Mouse (Mus musculus) ovary, postnatal 14 days (tissue): ENCODE results near the gene Sync.

Experiments used
- DNase-seq: peaks from one replicate; pipeline ENCODE4 v3.0.0; 2022; ENCODE audit warnings: low spot score

The Sync gene

DNA sequence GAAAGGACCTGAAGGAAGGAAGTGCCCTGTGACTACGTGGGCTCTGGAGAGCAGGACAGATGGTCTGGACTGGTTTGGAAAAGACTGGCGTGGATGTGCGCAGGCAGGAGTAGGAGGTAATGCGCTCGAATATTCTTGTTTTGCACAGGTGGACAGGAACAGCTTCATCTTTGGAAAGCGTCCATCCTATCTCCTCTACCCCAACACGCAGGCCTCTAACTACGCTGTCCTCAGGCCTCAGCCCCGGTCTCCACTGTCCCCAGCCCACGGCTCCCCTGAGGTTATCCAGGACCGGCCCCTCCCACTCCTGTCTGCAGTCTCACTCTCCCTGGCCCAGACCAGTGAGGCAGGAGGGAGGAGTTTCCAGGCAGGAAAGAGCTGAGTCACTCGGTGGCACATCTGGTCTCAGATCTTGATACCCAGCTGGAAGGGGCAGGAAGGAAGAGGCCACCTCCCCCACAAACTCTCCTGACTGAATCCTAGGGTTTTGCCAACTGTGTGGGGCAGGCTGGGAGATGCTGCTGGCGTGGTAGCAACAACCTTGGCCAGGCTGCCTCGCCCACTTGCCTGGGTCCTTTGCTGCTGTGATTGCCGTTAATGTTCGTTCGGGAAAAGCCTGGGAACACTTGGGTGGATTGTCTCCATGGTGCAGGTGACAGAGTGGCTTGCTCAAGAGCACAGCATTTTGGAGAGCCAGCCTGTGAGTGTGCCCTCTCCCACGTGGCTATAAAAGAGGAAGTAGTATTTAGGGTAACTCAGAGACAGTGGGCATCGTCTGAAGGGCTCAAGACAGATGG lies 24.0 kb upstream of the Sync start:
- DNase-seq: no peak

DNA sequence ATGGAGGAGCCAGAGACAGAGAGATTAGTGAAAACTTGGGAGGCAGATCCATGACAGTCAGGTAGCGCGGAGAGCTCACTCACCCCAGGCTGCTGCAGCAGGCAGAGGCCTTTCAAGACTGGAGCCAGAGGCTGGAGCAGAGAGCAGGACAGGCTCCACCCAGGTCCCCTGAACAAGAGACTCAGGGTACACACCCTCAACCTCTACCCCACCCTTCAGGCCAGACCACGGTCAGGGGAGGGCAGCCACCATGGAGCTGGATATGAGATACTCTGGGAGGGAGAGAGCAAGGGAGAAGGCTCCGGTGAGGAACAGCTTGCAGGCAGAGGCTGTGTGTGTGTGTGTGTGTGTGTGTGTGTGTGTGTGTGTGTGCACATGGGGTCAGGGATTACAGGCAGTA lies 21.2 kb upstream of the Sync start:
- DNase-seq: no peak

DNA sequence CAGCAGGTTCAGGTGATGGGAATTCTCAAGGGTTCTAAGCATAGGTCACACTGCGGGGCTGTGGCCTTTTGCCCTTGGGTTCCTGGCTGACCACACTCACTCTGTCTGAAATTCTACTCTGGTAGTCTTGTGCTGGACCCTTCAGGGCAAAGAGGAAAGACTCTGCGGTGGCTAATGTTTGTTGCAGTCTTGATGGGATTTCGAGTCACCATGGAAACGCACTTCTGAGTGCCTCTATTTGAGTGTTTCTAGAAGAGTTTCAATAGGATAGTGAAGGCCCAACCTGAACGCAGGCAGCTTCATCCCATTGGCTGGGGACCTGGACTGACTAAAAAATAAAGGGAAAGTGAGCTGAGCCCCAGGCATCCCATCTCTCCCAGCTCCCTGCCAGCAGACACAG lies 20.6 kb upstream of the Sync start:
- no peak for DNase-seq

DNA sequence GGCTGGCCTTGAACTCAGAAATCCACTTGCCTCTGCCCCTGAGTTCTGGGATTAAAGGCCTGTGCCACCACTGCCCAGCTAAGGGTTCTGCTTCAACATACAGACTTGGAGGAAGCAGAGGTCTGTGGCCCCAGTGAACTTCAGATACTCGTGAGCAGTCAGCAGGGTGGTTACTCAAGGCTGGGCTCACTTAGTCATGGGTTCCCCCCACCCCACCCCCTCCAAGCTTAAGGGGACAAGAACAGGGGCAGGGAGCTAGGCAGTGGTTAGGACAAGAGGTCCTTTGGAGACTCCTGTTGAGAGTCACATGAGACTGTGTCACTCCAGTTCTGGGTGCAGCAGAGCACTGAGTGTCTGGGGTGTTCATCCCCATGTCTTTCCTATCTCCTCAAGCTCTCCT lies 18.7 kb upstream of the Sync start:
- DNase-seq: no peak

- no peak for DNase-seq
Measured at GRCm38 (mm10) chr4:129271991-129272755, 15.2 kb upstream of the Sync start.

GRCm38 (mm10) chr4:129272756-129273046 lies 14.7 kb upstream of the Sync start:
- DNase-seq: no peak

GRCm38 (mm10) chr4:129276453-129276865 lies 11.0 kb upstream of the Sync start:
- DNase-seq: peak; percentile 98

- no peak for DNase-seq
Measured at GRCm38 (mm10) chr4:129282786-129283185, 4.6 kb upstream of the Sync start.

GRCm38 (mm10) chr4:129283226-129283625 lies 4.2 kb upstream of the Sync start:
- no peak for DNase-seq

GRCm38 (mm10) chr4:129284685-129285084 lies 2.7 kb upstream of the Sync start:
- no peak for DNase-seq

DNA sequence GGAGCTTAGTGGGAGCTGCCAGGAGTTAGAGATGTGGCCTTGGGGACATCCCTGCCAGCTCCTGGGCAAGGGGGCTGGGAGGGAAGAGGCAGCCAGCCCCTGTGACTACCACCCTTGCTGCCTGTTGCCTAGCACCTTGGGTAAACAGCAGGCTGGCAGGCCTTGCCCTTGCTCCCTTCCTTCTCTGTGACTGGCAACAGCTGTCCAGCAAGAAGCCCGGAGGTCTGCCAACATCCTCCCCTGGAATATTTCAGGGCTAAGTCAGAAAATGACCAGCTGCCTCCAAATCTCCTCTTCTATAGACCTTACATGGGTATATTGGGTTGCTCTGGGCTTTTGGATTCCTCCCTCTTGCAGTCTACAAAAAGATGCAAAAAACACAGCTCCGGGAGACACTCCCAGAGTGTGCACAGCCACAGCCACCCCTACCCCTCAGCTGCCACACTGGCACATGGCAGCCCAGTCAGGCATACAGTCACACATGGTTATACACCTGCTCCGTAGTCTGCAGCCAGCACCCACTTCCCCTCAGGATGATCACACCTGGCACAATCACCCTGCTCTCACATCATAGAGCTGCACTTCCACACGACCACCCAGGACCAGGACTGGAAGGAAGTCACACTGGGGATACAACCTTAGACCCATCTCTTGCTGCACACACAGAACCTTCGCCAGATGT lies 1.3 kb upstream of the Sync start:
- no peak for DNase-seq

DNA sequence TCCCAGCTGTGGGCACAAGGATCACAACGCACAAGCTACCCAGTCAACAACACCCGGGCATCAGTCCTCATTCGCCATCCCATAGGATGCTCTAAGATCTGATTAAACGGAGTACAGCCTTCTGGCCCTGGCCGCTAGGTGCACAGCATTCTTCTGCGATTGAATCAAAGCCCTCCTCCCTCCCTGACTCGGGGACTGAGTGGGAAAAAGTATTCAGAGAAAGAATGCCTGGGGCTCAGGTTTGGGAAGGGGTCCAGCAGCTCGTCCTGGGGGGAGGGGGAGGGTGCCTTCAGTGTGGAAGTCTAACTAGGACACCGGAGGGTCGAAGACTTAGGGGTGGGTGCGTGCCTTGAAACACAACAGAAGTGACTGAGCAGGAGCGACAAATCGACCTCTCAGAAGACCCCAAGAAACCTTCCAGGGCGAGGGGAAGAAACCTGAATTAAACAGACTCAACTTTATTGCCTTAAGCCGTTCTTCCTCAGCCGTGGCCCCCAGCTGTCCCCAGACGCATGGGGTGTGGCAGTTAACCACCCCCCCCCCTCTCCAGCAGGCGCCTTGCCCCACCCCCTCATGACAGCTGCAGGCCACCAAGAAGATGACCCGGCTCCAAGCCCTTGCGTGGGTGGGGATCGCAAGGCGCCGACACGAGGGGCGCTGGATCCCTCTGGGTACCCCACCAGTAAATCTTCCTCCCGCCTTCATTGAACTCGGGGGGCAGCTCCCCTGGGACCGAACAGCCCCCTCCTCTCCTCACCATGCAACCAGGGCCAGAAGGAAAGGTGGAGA lies 540 bp upstream of the Sync start:
- no peak for DNase-seq

DNA sequence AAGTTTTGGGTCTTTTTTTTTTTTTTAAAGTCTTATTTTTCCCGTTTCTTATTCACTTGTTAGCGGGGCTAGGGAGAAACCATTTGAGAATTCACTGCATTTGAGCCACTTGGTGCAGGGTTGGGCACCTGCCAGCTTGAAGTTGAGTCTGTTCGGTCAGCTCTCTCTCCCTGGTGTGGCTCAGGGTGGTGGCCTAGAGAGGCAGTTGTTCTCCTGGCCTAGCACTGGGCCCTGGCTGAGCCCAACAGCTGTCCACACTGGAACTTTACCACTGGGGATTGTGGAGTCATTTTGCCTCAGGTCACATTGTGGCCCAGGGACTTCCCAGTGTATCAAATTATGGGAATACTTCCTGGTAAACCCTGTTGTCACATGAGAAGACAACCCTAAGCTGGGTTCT lies 650 bp downstream of the Sync start:
- DNase-seq: no peak

- no peak for DNase-seq
Measured at GRCm38 (mm10) chr4:129289671-129290070, 2.3 kb downstream of the Sync start.

DNA sequence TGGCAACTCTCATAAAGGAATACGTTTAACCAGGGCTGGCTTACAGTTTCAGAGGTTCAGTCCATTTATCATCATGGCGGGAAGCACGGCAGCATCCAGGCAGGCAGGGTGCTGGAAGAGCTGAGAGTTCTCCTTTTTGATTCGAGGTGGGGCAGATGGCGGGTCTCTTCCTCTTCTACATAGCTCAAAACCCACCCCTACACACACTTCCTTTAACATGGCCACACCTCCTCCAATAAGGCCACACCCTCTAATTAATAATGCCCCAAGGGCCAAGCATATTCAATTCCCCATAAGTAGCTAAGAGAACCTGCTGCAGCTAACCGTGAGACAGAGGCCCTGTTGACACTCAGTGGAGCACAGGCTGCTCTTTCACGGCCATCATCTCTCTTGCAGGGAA lies 5.4 kb downstream of the Sync start:
- DNase-seq: no peak

DNA sequence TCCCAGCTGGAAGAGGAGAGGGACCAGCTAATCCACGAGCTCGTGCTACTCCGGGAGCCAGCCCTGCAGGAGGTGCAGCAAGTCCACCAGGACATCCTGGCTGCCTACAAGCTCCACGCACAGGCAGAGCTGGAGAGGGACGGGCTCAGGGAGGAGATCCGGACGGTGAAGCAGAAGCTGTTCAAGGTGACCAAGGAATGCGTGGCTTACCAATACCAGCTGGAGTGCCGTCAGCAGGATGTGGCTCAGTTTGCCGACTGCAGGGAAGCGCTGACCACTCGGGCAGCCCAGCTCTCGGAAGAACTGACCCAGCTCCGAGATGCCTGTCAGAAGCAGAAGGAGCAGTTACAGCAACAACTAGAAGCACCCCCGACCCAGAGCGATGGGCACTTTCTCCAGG lies 6.3 kb downstream of the Sync start:
- DNase-seq: no peak

- no peak for DNase-seq
Measured at GRCm38 (mm10) chr4:129295188-129295587, 7.8 kb downstream of the Sync start.

DNA sequence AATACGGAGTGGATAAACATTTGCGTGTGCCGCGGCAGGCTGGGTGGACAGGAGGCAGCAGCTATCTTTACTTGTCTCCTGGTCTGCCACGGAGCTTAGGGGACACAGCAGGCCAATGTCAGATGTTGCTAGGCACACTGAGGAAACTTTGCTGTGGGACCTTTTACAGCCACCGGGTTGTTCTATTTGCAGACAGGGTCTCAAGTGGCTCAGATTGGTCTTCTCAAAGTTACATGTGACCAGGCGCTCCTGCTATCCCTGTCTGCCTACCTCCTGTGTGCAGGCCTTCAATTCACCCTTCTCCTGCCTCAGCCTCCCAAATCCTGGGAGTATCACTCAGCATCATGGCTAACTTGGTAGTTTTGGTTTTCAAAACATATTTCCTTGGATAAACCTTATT lies 8.6 kb downstream of the Sync start:
- no peak for DNase-seq

GRCm38 (mm10) chr4:129297724-129298123 lies 10.3 kb downstream of the Sync start:
- DNase-seq: no peak

DNA sequence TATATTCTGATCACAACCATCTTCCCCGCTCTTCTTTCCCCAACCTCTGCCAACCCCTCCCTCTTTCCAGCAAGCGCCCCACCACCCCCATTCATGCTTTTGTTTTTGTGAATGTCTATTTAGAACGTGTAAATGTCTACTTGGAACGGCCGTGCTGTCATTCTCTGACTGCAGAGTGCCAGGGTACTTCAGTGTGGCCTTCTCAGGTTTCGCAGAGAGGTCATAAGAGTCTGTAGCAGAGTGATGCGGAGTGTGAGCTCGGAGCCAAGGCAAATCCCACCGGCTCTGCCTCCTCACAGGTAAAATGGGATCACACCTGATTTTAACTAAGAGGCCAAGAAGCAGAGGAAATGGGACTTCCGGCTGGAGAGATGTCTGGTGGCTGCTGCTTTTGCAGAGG lies 11.7 kb downstream of the Sync start:
- DNase-seq: no peak

DNA sequence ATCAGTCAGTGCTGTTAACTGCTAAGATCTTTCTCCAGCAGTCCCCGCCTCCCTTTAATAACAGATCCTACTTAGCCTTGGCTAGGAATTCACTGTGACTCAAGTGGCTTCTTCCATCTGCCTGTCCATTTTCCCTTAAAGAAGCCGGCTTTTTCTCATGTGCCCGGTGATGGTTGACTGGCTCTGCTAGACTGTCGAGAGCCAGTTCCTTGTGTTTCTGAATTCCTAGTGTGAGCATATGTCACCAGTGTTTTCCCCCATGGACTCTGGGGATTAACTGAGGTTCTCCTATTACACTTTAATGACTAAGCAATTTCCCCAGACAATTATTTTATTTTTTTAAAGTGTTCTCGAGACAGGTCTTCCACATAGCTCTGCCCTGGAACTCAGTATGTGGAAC lies 16.0 kb downstream of the Sync start:
- no peak for DNase-seq

DNA sequence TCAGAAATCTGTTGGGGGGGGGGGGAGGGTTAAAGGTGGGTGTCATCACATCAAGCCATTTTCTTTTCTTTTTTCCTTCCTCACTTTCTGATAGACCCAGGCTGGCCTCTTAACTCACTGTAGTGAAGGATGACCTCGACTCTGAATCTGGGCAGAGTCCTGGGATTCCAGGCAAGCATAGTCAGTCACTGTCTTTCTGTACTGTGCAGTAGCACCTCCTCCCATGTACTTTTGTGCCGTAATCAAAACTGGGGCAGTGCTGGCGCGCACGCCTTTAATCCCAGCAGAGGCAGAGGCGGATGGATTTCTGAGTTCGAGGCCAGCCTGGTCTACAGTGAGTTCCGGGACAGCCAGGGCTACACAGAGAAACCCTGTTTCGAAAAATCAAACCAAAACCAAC lies 16.4 kb downstream of the Sync start:
- no peak for DNase-seq
